Mouse (Mus musculus): ENCODE results near the gene Amd1. TPM values are rescaled to one million over a fixed set of nuclear protein-coding genes. Genes with fewer than 3 reads are reported as not detected.

Amd1 gene
- polyA plus RNA-seq, 1 experiment from 2014 or later, result 53.4 TPM

- no peak for ATAC-seq
- Histone ChIP-seq H3K4me1 (peaks cover 6% of the 10 kb centered on the region; the same call in 1 of the 2 replicates), H3K27ac (no peak overlapping the region), H3K4me3 (no peak overlapping the region), H3K4me2 (no peak overlapping the region), H3K27me3 (no peaks in the 10 kb centered on the region), H3K36me3 (ENCODE audit: poor library complexity, severe bottlenecking) (peaks cover 4% of the 10 kb centered on the region; the same call in 1 of the 2 replicates), H3K9me3 (replicated peaks) (no peaks in the 10 kb centered on the region; the same call in 1 of the 2 replicates), H3K9ac (no peak overlapping the region)
- 64% methylated on average over 5 of the region's 5 CpGs for WGBS
Measured at GRCm38 (mm10) chr10:40260305-40260704, 41.7 kb downstream of the Amd1 start.

- WGBS, result 25% methylated on average over 8 of the region's 8 CpGs
Measured at GRCm38 (mm10) chr10:40259542-40259941, 42.4 kb downstream of the Amd1 start.

GRCm38 (mm10) chr10:40258976-40259375 lies 43.0 kb downstream of the Amd1 start:
- no peak; the same call in 1 of the 2 replicates for ATAC-seq
- WGBS, result 3% methylated on average over 5 of the region's 5 CpGs
- H3K4me3 ChIP-seq, result peak overlapping the region; percentile 77; the same call in 1 of the 2 replicates

More at GRCm38 (mm10) chr10:40259542-40259941, 42.4 kb downstream of the Amd1 start:
- no peak overlapping the region for H3K9ac ChIP-seq
- no peak overlapping the region for H3K4me3 ChIP-seq
- no peak overlapping the region for H3K27ac ChIP-seq
- no peaks in the 10 kb centered on the region for H3K27me3 ChIP-seq
- H3K9me3 ChIP-seq (replicated peaks), result no peaks in the 10 kb centered on the region
- peaks cover 6% of the 10 kb centered on the region; the same call in 1 of the 2 replicates for H3K4me1 ChIP-seq
- no peak overlapping the region for H3K4me2 ChIP-seq
- H3K36me3 ChIP-seq (ENCODE audit: poor library complexity, severe bottlenecking), result peaks cover 4% of the 10 kb centered on the region; the same call in 1 of the 2 replicates
- ATAC-seq, result no peak

GRCm38 (mm10) chr10:40258401-40258966 lies 43.5 kb downstream of the Amd1 start:
- WGBS, result under 1% methylated on average over 12 of the region's 12 CpGs
- Histone ChIP-seq H3K4me3 (peak overlapping the region; percentile 77), H3K4me2 (peak overlapping the region; percentile 65), H3K36me3 (ENCODE audit: poor library complexity, severe bottlenecking) (peaks cover 13% of the 10 kb centered on the region), H3K27ac (peak overlapping the region; percentile 80), H3K27me3 (no peaks in the 10 kb centered on the region), H3K4me1 (peaks cover 6% of the 10 kb centered on the region; the same call in 1 of the 2 replicates), H3K9me3 (replicated peaks) (no peaks in the 10 kb centered on the region), H3K9ac (peak overlapping the region; percentile 27)
- peak; percentile 75 for ATAC-seq

More at GRCm38 (mm10) chr10:40258976-40259375, 43.0 kb downstream of the Amd1 start:
- Histone ChIP-seq H3K4me1 (peaks cover 6% of the 10 kb centered on the region; the same call in 1 of the 2 replicates), H3K27ac (peak overlapping the region; percentile 80), H3K9me3 (replicated peaks) (no peaks in the 10 kb centered on the region), H3K9ac (peak overlapping the region; percentile 27), H3K4me2 (peak overlapping the region; percentile 65), H3K36me3 (ENCODE audit: poor library complexity, severe bottlenecking) (peaks cover 9% of the 10 kb centered on the region), H3K27me3 (no peaks in the 10 kb centered on the region)

- Histone ChIP-seq H3K4me3 (peak within 1 kb of the TSS; percentile 77), H3K27me3 (no peaks in the 10 kb centered on the region), H3K27ac (peak within 1 kb of the TSS; percentile 93), H3K4me1 (peaks cover 6% of the 10 kb centered on the region; the same call in 1 of the 2 replicates), H3K9ac (peak within 1 kb of the TSS; percentile 91), H3K36me3 (ENCODE audit: poor library complexity, severe bottlenecking) (peaks cover 21% of the 10 kb centered on the region), H3K4me2 (peak within 1 kb of the TSS; percentile 65), H3K9me3 (replicated peaks) (no peaks in the 10 kb centered on the region)
- WGBS, result under 1% methylated on average over 43 of the region's 43 CpGs
- peak; percentile 80 for ATAC-seq
Measured at GRCm38 (mm10) chr10:40257414-40258255, 44.4 kb downstream of the Amd1 start, which contains the start of gene Gtf3c6. TSS of gene Gtf3c6 (minus strand) at chr10:40258108.

GRCm38 (mm10) chr10:40256716-40257115 lies 45.3 kb downstream of the Amd1 start:
- Histone ChIP-seq H3K27ac (peak overlapping the region; percentile 93), H3K4me2 (peak overlapping the region; percentile 65), H3K9ac (peak overlapping the region; percentile 91), H3K36me3 (ENCODE audit: poor library complexity, severe bottlenecking) (peaks cover 31% of the 10 kb centered on the region), H3K9me3 (replicated peaks) (no peaks in the 10 kb centered on the region), H3K4me1 (peaks cover 6% of the 10 kb centered on the region; the same call in 1 of the 2 replicates), H3K27me3 (no peaks in the 10 kb centered on the region), H3K4me3 (peak overlapping the region; percentile 77)
- WGBS, result 6% methylated on average over 5 of the region's 5 CpGs
- peak; percentile 83 for ATAC-seq

- ATAC-seq, result no peak
- WGBS, result 93% methylated on average over 6 of the region's 6 CpGs
- no peak overlapping the region for H3K9ac ChIP-seq
- H3K27me3 ChIP-seq, result no peaks in the 10 kb centered on the region
- H3K36me3 ChIP-seq (ENCODE audit: poor library complexity, severe bottlenecking), result peaks cover 71% of the 10 kb centered on the region
- no peaks in the 10 kb centered on the region for H3K9me3 ChIP-seq (replicated peaks)
- no peak overlapping the region for H3K27ac ChIP-seq
- no peak overlapping the region for H3K4me2 ChIP-seq
- H3K4me3 ChIP-seq, result no peak overlapping the region
- peaks cover 8% of the 10 kb centered on the region; the same call in 1 of the 2 replicates for H3K4me1 ChIP-seq
Measured at GRCm38 (mm10) chr10:40250969-40251368, 51.0 kb downstream of the Amd1 start.

- 84% methylated on average over 9 of the region's 9 CpGs for WGBS
- H3K9me3 ChIP-seq (replicated peaks), result no peaks in the 10 kb centered on the region
- H3K4me1 ChIP-seq, result peaks cover 12% of the 10 kb centered on the region; the same call in 1 of the 2 replicates
- peaks cover 68% of the 10 kb centered on the region for H3K36me3 ChIP-seq (ENCODE audit: poor library complexity, severe bottlenecking)
- no peaks in the 10 kb centered on the region for H3K27me3 ChIP-seq
- H3K4me3 ChIP-seq, result no peak overlapping the region
- ATAC-seq, result no peak
- no peak overlapping the region for H3K4me2 ChIP-seq
- H3K9ac ChIP-seq, result no peak overlapping the region
- no peak overlapping the region for H3K27ac ChIP-seq
Measured at GRCm38 (mm10) chr10:40249625-40250024, 52.4 kb downstream of the Amd1 start.

- Histone ChIP-seq H3K27ac (peak overlapping the region; percentile 41), H3K36me3 (ENCODE audit: poor library complexity, severe bottlenecking) (peaks cover 66% of the 10 kb centered on the region), H3K4me3 (peak overlapping the region; percentile 73), H3K9me3 (replicated peaks) (no peaks in the 10 kb centered on the region), H3K4me1 (peaks cover 12% of the 10 kb centered on the region; the same call in 1 of the 2 replicates), H3K4me2 (peak overlapping the region; percentile 78), H3K9ac (peak overlapping the region; percentile 72; the same call in 1 of the 2 replicates), H3K27me3 (no peaks in the 10 kb centered on the region)
- 36% methylated on average over 11 of the region's 11 CpGs for WGBS
- ATAC-seq, result peak; percentile 44
Measured at GRCm38 (mm10) chr10:40247166-40247716, 54.7 kb downstream of the Amd1 start.

- peaks cover 66% of the 10 kb centered on the region for H3K36me3 ChIP-seq (ENCODE audit: poor library complexity, severe bottlenecking)
- no peaks in the 10 kb centered on the region for H3K9me3 ChIP-seq (replicated peaks)
- H3K4me2 ChIP-seq, result peak within 1 kb of the TSS; percentile 78
- H3K27me3 ChIP-seq, result no peaks in the 10 kb centered on the region
- H3K27ac ChIP-seq, result peak within 1 kb of the TSS; percentile 49
- peak within 1 kb of the TSS; percentile 72 for H3K9ac ChIP-seq
- WGBS, result under 1% methylated on average over 54 of the region's 54 CpGs
- H3K4me1 ChIP-seq, result peaks cover 12% of the 10 kb centered on the region; the same call in 1 of the 2 replicates
- H3K4me3 ChIP-seq, result peak within 1 kb of the TSS; percentile 73
- peak; percentile 96 for ATAC-seq
Measured at GRCm38 (mm10) chr10:40246374-40247165, 55.4 kb downstream of the Amd1 start, which contains the start of gene Rpf2. TSS of gene Rpf2 (minus strand) at chr10:40247036.

GRCm38 (mm10) chr10:40237826-40238225 lies 64.2 kb downstream of the Amd1 start:
- ATAC-seq, result no peak
- H3K4me2 ChIP-seq, result no peak overlapping the region
- H3K4me1 ChIP-seq, result no peaks in the 10 kb centered on the region
- H3K36me3 ChIP-seq (ENCODE audit: poor library complexity, severe bottlenecking), result peaks cover 77% of the 10 kb centered on the region
- no peak overlapping the region for H3K27ac ChIP-seq
- H3K27me3 ChIP-seq, result no peaks in the 10 kb centered on the region
- no peaks in the 10 kb centered on the region for H3K9me3 ChIP-seq (replicated peaks)
- WGBS, result 94% methylated on average over 5 of the region's 5 CpGs
- H3K4me3 ChIP-seq, result no peak overlapping the region
- H3K9ac ChIP-seq, result no peak overlapping the region

Measured in forebrain, embryonic 13.5 days (tissue).